ENCODE assay signal across 11 mouse cellular contexts in genomic region chr7:16018016-16018810, GRCm38 (mm10). TPM values are rescaled to one million over a fixed set of nuclear protein-coding genes. Genes with fewer than 3 reads are reported as not detected.
DNase-seq lines count a peak whose midpoint lies in the region; ATAC-seq lines count a peak whose summit lies in the region.
"Had no signal": no experiment of that assay in that cellular context is flagged by ENCODE, and none has a peak within 500 bp of the region (broad histone marks: within the 10 kb centered on the region; RNA-seq: fewer than 3 reads in every experiment).

No protein-coding gene starts in this region.

- 0 out of 2 replicates have a peak overlapping the region, but pooled peaks have one; percentile 4 for H3K27ac ChIP-seq in embryonic facial prominence, embryonic 13.5 days
- H3K27ac ChIP-seq in embryonic facial prominence, embryonic 10.5 days (replicated peaks), result no peak overlapping the region
- peak overlapping the region; percentile 49; the same call in 1 of the 2 replicates for H3K27ac ChIP-seq in heart, embryonic 12.5 days (ENCODE audit: poor library complexity, severe bottlenecking)
- H3K27ac ChIP-seq: embryonic facial prominence, embryonic 15.5 days; neural tube, embryonic 13.5 days had no signal

- no peak for DNase-seq in embryonic facial prominence, embryonic 10.5 days (ENCODE audit: low spot score)
- DNase-seq in liver, result peak; percentile 50
- DNase-seq in naive thymus-derived CD4-positive, alpha-beta T cell, adult 2 months (ENCODE audit: low read depth), result peak; percentile 73
- no peak for DNase-seq in left cerebral cortex, adult 9 months (ENCODE audit: low spot score in 2 of 2)
- DNase-seq in ovary, postnatal 36 days (ENCODE audit: low spot score), result no peak

- H3K36me3 ChIP-seq in embryonic facial prominence, embryonic 13.5 days, result peaks cover 12% of the 10 kb centered on the region
- H3K36me3 ChIP-seq in embryonic facial prominence, embryonic 10.5 days (replicated peaks), result peaks cover 14% of the 10 kb centered on the region
- H3K36me3 ChIP-seq in heart, embryonic 12.5 days, result 0 out of 2 replicates have a peak, but pooled peaks cover 4% of the 10 kb centered on the region
- H3K36me3 ChIP-seq: embryonic facial prominence, embryonic 15.5 days; neural tube, embryonic 13.5 days had no signal

- H3K4me1 ChIP-seq in embryonic facial prominence, embryonic 13.5 days, result peaks cover 16% of the 10 kb centered on the region
- peaks cover 21% of the 10 kb centered on the region for H3K4me1 ChIP-seq in embryonic facial prominence, embryonic 10.5 days
- H3K4me1 ChIP-seq in heart, embryonic 12.5 days (replicated peaks), result peaks cover 30% of the 10 kb centered on the region

- H3K9ac ChIP-seq in embryonic facial prominence, embryonic 13.5 days, result no peak overlapping the region
- H3K9ac ChIP-seq in heart, embryonic 12.5 days, result no peak overlapping the region
- H3K9ac ChIP-seq: embryonic facial prominence, embryonic 15.5 days; neural tube, embryonic 13.5 days had no signal

- H3K4me3 ChIP-seq in embryonic facial prominence, embryonic 13.5 days, result no peak overlapping the region
- H3K4me3 ChIP-seq in embryonic facial prominence, embryonic 10.5 days, result no peak overlapping the region
- no peak overlapping the region for H3K4me3 ChIP-seq in heart, embryonic 12.5 days
- H3K4me3 ChIP-seq: embryonic facial prominence, embryonic 15.5 days; neural tube, embryonic 13.5 days had no signal

- ATAC-seq in embryonic facial prominence, embryonic 13.5 days (ENCODE audit: insufficient number of reproducible peaks, insufficient read depth, low FRiP score, low TSS enrichment, low read depth), result no peak; the same call in 1 of the 2 replicates
- ATAC-seq in heart, embryonic 12.5 days (ENCODE audit: insufficient number of reproducible peaks, low FRiP score), result peak; percentile 75
- ATAC-seq in erythroblast, adult 5-6 weeks (replicated peaks; ENCODE audit: low FRiP score, poor library complexity, severe bottlenecking), result no peak

- no peaks in the 10 kb centered on the region for H3K9me3 ChIP-seq in embryonic facial prominence, embryonic 13.5 days
- no peaks in the 10 kb centered on the region for H3K9me3 ChIP-seq in embryonic facial prominence, embryonic 10.5 days
- H3K9me3 ChIP-seq in heart, embryonic 12.5 days (replicated peaks), result no peaks in the 10 kb centered on the region
- H3K9me3 ChIP-seq: embryonic facial prominence, embryonic 15.5 days; neural tube, embryonic 13.5 days had no signal

- H3K4me2 ChIP-seq in embryonic facial prominence, embryonic 13.5 days, result no peak overlapping the region
- H3K4me2 ChIP-seq in heart, embryonic 12.5 days, result no peak overlapping the region
- H3K4me2 ChIP-seq: embryonic facial prominence, embryonic 15.5 days; neural tube, embryonic 13.5 days had no signal

- 79% methylated on average over 9 of the region's 9 CpGs for WGBS in embryonic facial prominence, embryonic 13.5 days
- WGBS in embryonic facial prominence, embryonic 10.5 days, result 84% methylated on average over 9 of the region's 9 CpGs
- WGBS in heart, embryonic 12.5 days, result 63% methylated on average over 9 of the region's 9 CpGs

- no peaks in the 10 kb centered on the region for H3K27me3 ChIP-seq in embryonic facial prominence, embryonic 13.5 days
- H3K27me3 ChIP-seq in embryonic facial prominence, embryonic 10.5 days (replicated peaks; ENCODE audit: low read depth, poor library complexity, severe bottlenecking), result no peaks in the 10 kb centered on the region
- no peaks in the 10 kb centered on the region for H3K27me3 ChIP-seq in heart, embryonic 12.5 days (replicated peaks)
- H3K27me3 ChIP-seq: CH12.LX; embryonic facial prominence, embryonic 15.5 days; neural tube, embryonic 13.5 days had no signal

RNA-seq across cellular contexts. Expression of gene Bicra, which starts 29.5 kb away (rescaled TPM):
- 9.5 and 10.4 TPM in 2 replicates for polyA plus RNA-seq in embryonic facial prominence, embryonic 13.5 days (2015; fragmentation: Nextera tagmentation; extraction: Ambion mirVana)
- 8.9 and 9.2 TPM in 2 replicates for polyA plus RNA-seq in embryonic facial prominence, embryonic 10.5 days (2016; fragmentation: Nextera tagmentation; extraction: Ambion mirVana)
- polyA plus RNA-seq in heart, embryonic 12.5 days (2016; fragmentation: Nextera tagmentation; extraction: Ambion mirVana), result 5.9 and 6.4 TPM in 2 replicates
- 6.5 and 20.9 TPM in 2 replicates for total RNA-seq in erythroblast, adult 5-6 weeks (2015; ENCODE audit: low replicate concordance)
- 0.14 and 2.2 TPM in 2 replicates for total RNA-seq in erythroblast, adult 5-6 weeks (2017; ENCODE audit: low replicate concordance)

RNA-seq across cellular contexts. Expression of gene Zfp541, which starts 43.4 kb away (rescaled TPM):
- polyA plus RNA-seq in embryonic facial prominence, embryonic 13.5 days (2015; fragmentation: Nextera tagmentation; extraction: Ambion mirVana), result 0.07 and 0.11 TPM in 2 replicates
- 0.05 TPM in 1 of 2 replicates, not detected in the other for polyA plus RNA-seq in embryonic facial prominence, embryonic 10.5 days (2016; fragmentation: Nextera tagmentation; extraction: Ambion mirVana)
- polyA plus RNA-seq in heart, embryonic 12.5 days (2016; fragmentation: Nextera tagmentation; extraction: Ambion mirVana), result 0.05 TPM in 1 of 2 replicates, not detected in the other
- not detected in 2 replicates for total RNA-seq in erythroblast, adult 5-6 weeks (2015; ENCODE audit: low replicate concordance)
- 0.28 TPM in 1 of 2 replicates, not detected in the other for total RNA-seq in erythroblast, adult 5-6 weeks (2017; ENCODE audit: low replicate concordance)

RNA-seq across cellular contexts. Expression of gene Ehd2, which starts 50.8 kb away (rescaled TPM):
- 36.9 and 41.2 TPM in 2 replicates for polyA plus RNA-seq in embryonic facial prominence, embryonic 13.5 days (2015; fragmentation: Nextera tagmentation; extraction: Ambion mirVana)
- 11.6 and 13.8 TPM in 2 replicates for polyA plus RNA-seq in embryonic facial prominence, embryonic 10.5 days (2016; fragmentation: Nextera tagmentation; extraction: Ambion mirVana)
- polyA plus RNA-seq in heart, embryonic 12.5 days (2016; fragmentation: Nextera tagmentation; extraction: Ambion mirVana), result 35.2 and 37.9 TPM in 2 replicates
- total RNA-seq in erythroblast, adult 5-6 weeks (2015; ENCODE audit: low replicate concordance), result 0.21 and 0.58 TPM in 2 replicates
- total RNA-seq in erythroblast, adult 5-6 weeks (2017; ENCODE audit: low replicate concordance), result 0.09 and 0.14 TPM in 2 replicates

Comparison
In these comparisons a context has a peak if more than half of its experiments do, and no peak if none do; other contexts are left out.
1. DNase-seq: peak in liver (single experiment) and naive thymus-derived CD4-positive, alpha-beta T cell, adult 2 months (single experiment); none in embryonic facial prominence, embryonic 10.5 days (single experiment), left cerebral cortex, adult 9 months (0 of 2) and ovary, postnatal 36 days (single experiment).